Mouse (Mus musculus): ENCODE measurements around the gene Stk38.

DNA sequence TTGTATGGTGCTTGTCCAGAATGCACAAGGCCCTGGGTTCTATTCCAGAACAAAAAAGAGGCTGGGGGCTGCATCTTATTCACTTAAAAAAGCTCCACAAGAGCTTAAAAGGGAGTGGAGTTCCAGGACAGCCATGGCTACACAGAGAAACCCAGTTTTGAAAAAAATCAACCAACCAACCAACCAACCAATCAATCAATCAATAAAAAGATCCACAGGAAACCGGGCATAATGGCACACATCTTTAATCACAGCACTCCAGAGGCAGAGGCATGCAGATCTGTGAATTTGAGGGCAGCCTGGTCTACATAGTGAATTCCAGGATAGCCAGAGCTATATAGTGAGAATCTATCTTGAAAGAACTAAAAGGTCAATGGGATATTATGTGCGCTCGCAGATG lies 2.8 kb downstream of the Stk38 start:
- TF ChIP-seq CTCF (IDR thresholded peaks at IDR 0.05; ENCODE audit: borderline replicate concordance, insufficient read depth, low read depth, low read length) (no peak), POLR2A (IDR thresholded peaks at IDR 0.05; ENCODE audit: borderline replicate concordance, insufficient read depth, low read length) (no peak)
